Mouse (Mus musculus): ENCODE results near the gene Strn3. TPM values are rescaled to one million over a fixed set of nuclear protein-coding genes. Genes with fewer than 3 reads are reported as not detected.

Strn3 gene
- total and polyA plus RNA-seq, 3 experiments, result 24.6 to 114 (median 106) TPM

- WGBS, result 15% methylated on average over 6 of the region's 6 CpGs
- H3K27ac ChIP-seq, result no peak overlapping the region
- intact Hi-C loops (cut with DNase I), result no loop called here
Observed at GRCm38 (mm10) chr12:51641871-51642270, 49.8 kb downstream of the Strn3 start.

GRCm38 (mm10) chr12:51636689-51637470 lies 54.8 kb downstream of the Strn3 start:
- no peak overlapping the region for H3K9ac ChIP-seq (ENCODE audit: low read depth, low read length)
- H3K27ac ChIP-seq, result peak overlapping the region; percentile 7
- no peak for DNase-seq
- TF ChIP-seq POLR2A (IDR thresholded peaks at IDR 0.05; ENCODE audit: insufficient read depth, low read depth, low read length) (no peak), EP300 (IDR thresholded peaks at IDR 0.05; ENCODE audit: insufficient read depth, low read depth, low read length) (no peak), CTCF (IDR thresholded peaks at IDR 0.05) (no peak)
- H3K79me2 ChIP-seq (replicated peaks; ENCODE audit: control insufficient read depth, insufficient read depth, low read length), result peaks cover 2% of the 10 kb centered on the region
- H3K4me1 ChIP-seq (ENCODE audit: control insufficient read depth, insufficient read depth, low read length), result no peaks in the 10 kb centered on the region; the same call in none of the 2 replicates
- peaks cover 14% of the 10 kb centered on the region for H3K36me3 ChIP-seq (ENCODE audit: control insufficient read depth, insufficient read depth, low read length)
- 17% methylated on average over 2 of the region's 2 CpGs for WGBS
- H3K4me3 ChIP-seq, result no peak overlapping the region
- intact Hi-C loops (cut with DNase I), result no loop called here
- no peaks in the 10 kb centered on the region for H3K27me3 ChIP-seq (ENCODE audit: control insufficient read depth, insufficient read depth, low read length)

More at GRCm38 (mm10) chr12:51641871-51642270, 49.8 kb downstream of the Strn3 start:
- no peak overlapping the region for H3K9ac ChIP-seq (ENCODE audit: low read depth, low read length)
- no peaks in the 10 kb centered on the region; the same call in none of the 2 replicates for H3K4me1 ChIP-seq (ENCODE audit: control insufficient read depth, insufficient read depth, low read length)
- H3K27me3 ChIP-seq (ENCODE audit: control insufficient read depth, insufficient read depth, low read length), result no peaks in the 10 kb centered on the region
- TF ChIP-seq EP300 (IDR thresholded peaks at IDR 0.05; ENCODE audit: insufficient read depth, low read depth, low read length) (no peak), CTCF (IDR thresholded peaks at IDR 0.05) (no peak), POLR2A (IDR thresholded peaks at IDR 0.05; ENCODE audit: insufficient read depth, low read depth, low read length) (no peak)
- H3K4me3 ChIP-seq, result no peak overlapping the region
- DNase-seq, result no peak
- peaks cover 22% of the 10 kb centered on the region for H3K36me3 ChIP-seq (ENCODE audit: control insufficient read depth, insufficient read depth, low read length)
- no peaks in the 10 kb centered on the region; the same call in 1 of the 2 replicates for H3K79me2 ChIP-seq (replicated peaks; ENCODE audit: control insufficient read depth, insufficient read depth, low read length)

GRCm38 (mm10) chr12:51636260-51636659 lies 55.4 kb downstream of the Strn3 start:
- no peak overlapping the region for H3K4me3 ChIP-seq
- no peak overlapping the region for H3K9ac ChIP-seq (ENCODE audit: low read depth, low read length)
- no peaks in the 10 kb centered on the region; the same call in none of the 2 replicates for H3K4me1 ChIP-seq (ENCODE audit: control insufficient read depth, insufficient read depth, low read length)
- H3K27me3 ChIP-seq (ENCODE audit: control insufficient read depth, insufficient read depth, low read length), result no peaks in the 10 kb centered on the region
- H3K36me3 ChIP-seq (ENCODE audit: control insufficient read depth, insufficient read depth, low read length), result peaks cover 9% of the 10 kb centered on the region
- WGBS, result 50% methylated on average over 2 of the region's 2 CpGs
- no peak for DNase-seq
- H3K27ac ChIP-seq, result peak overlapping the region; percentile 7
- TF ChIP-seq EP300 (IDR thresholded peaks at IDR 0.05; ENCODE audit: insufficient read depth, low read depth, low read length) (no peak), POLR2A (IDR thresholded peaks at IDR 0.05; ENCODE audit: insufficient read depth, low read depth, low read length) (no peak), CTCF (IDR thresholded peaks at IDR 0.05) (no peak)
- intact Hi-C loops (cut with DNase I), result no loop called here
- peaks cover 2% of the 10 kb centered on the region for H3K79me2 ChIP-seq (replicated peaks; ENCODE audit: control insufficient read depth, insufficient read depth, low read length)

- Histone ChIP-seq H3K79me2 (replicated peaks; ENCODE audit: control insufficient read depth, insufficient read depth, low read length) (peaks cover 2% of the 10 kb centered on the region), H3K36me3 (ENCODE audit: control insufficient read depth, insufficient read depth, low read length) (peaks cover 7% of the 10 kb centered on the region), H3K27ac (no peak overlapping the region), H3K27me3 (ENCODE audit: control insufficient read depth, insufficient read depth, low read length) (no peaks in the 10 kb centered on the region), H3K4me1 (ENCODE audit: control insufficient read depth, insufficient read depth, low read length) (no peaks in the 10 kb centered on the region; the same call in none of the 2 replicates), H3K9ac (ENCODE audit: low read depth, low read length) (no peak overlapping the region), H3K4me3 (no peak overlapping the region)
- no peak for DNase-seq
- TF ChIP-seq CTCF (IDR thresholded peaks at IDR 0.05) (no peak), POLR2A (IDR thresholded peaks at IDR 0.05; ENCODE audit: insufficient read depth, low read depth, low read length) (no peak), EP300 (IDR thresholded peaks at IDR 0.05; ENCODE audit: insufficient read depth, low read depth, low read length) (no peak)
- 82% methylated on average over 4 of the region's 4 CpGs for WGBS
- intact Hi-C loops (cut with DNase I), result no loop called here
Observed at GRCm38 (mm10) chr12:51633481-51633880, 58.2 kb downstream of the Strn3 start.

GRCm38 (mm10) chr12:51623366-51623694 lies 68.4 kb downstream of the Strn3 start:
- Histone ChIP-seq H3K36me3 (ENCODE audit: control insufficient read depth, insufficient read depth, low read length) (peaks cover 11% of the 10 kb centered on the region), H3K9ac (ENCODE audit: low read depth, low read length) (no peak overlapping the region), H3K27ac (no peak overlapping the region), H3K27me3 (ENCODE audit: control insufficient read depth, insufficient read depth, low read length) (no peaks in the 10 kb centered on the region), H3K4me1 (ENCODE audit: control insufficient read depth, insufficient read depth, low read length) (no peaks in the 10 kb centered on the region), H3K79me2 (replicated peaks; ENCODE audit: control insufficient read depth, insufficient read depth, low read length) (no peaks in the 10 kb centered on the region), H3K4me3 (no peak overlapping the region)
- TF ChIP-seq POLR2A (IDR thresholded peaks at IDR 0.05; ENCODE audit: insufficient read depth, low read depth, low read length) (no peak), EP300 (IDR thresholded peaks at IDR 0.05; ENCODE audit: insufficient read depth, low read depth, low read length) (no peak)
- intact Hi-C loops (cut with DNase I), result loop anchor here (10.0 kb wide), 1 partner anchor 199 kb away; no protein-coding TSS in a partner anchor
- DNase-seq, result no peak

- 80% methylated on average over 5 of the region's 5 CpGs for WGBS
- intact Hi-C loops (cut with DNase I), result loop anchor here (10.0 kb wide), 1 partner anchor 198 kb away; no protein-coding TSS in a partner anchor
- peaks cover 11% of the 10 kb centered on the region for H3K36me3 ChIP-seq (ENCODE audit: control insufficient read depth, insufficient read depth, low read length)
Observed at GRCm38 (mm10) chr12:51622670-51623365, 68.9 kb downstream of the Strn3 start.

More at GRCm38 (mm10) chr12:51622670-51623365, 68.9 kb downstream of the Strn3 start:
- H3K4me1 ChIP-seq (ENCODE audit: control insufficient read depth, insufficient read depth, low read length), result no peaks in the 10 kb centered on the region
- TF ChIP-seq POLR2A (IDR thresholded peaks at IDR 0.05; ENCODE audit: insufficient read depth, low read depth, low read length) (no peak), EP300 (IDR thresholded peaks at IDR 0.05; ENCODE audit: insufficient read depth, low read depth, low read length) (no peak), CTCF (IDR thresholded peaks at IDR 0.05) (peak; percentile 51)
- H3K79me2 ChIP-seq (replicated peaks; ENCODE audit: control insufficient read depth, insufficient read depth, low read length), result no peaks in the 10 kb centered on the region
- no peak overlapping the region for H3K4me3 ChIP-seq
- H3K27ac ChIP-seq, result no peak overlapping the region
- H3K9ac ChIP-seq (ENCODE audit: low read depth, low read length), result no peak overlapping the region
- no peaks in the 10 kb centered on the region for H3K27me3 ChIP-seq (ENCODE audit: control insufficient read depth, insufficient read depth, low read length)
- no peak for DNase-seq
